Mouse (Mus musculus) liver, postnatal 0 days (tissue): ENCODE data around the gene Setd1b. TPM values are rescaled to one million over a fixed set of nuclear protein-coding genes. Genes with fewer than 3 reads are reported as not detected.

ENCODE experiments used
- ATAC-seq: fragments of 200-750 bp; cut with Nextera tagmentation; 2 replicates; pipeline ENCODE4 v1.8.0; 2017; ENCODE audit warnings: mild to moderate bottlenecking, moderate library complexity
- DNase-seq: peaks from one replicate; pipeline ENCODE4 v3.0.0-alpha.2; 2016
- H3K27ac ChIP-seq: fragments of 300-500 bp; sonication (generic); 2 replicates; pipeline ENCODE4 v1.5.1; 2014; ENCODE audit warnings: antibody characterized with exemption, moderate library complexity, mild to moderate bottlenecking, low read depth
- H3K27me3 ChIP-seq: fragments of 300-500 bp; sonication (generic); 2 replicates; pipeline ENCODE4 v1.6.1; 2014; ENCODE audit warnings: low read length, control low read depth, mixed read lengths; ENCODE audit not compliant: insufficient read depth
- H3K36me3 ChIP-seq: fragments of 300-500 bp; sonication (generic); replicated peaks from 2 replicates; pipeline ENCODE4 v1.6.1; 2014; ENCODE audit warnings: mild to moderate bottlenecking, control low read depth, low read length, moderate library complexity, mixed read lengths; ENCODE audit not compliant: insufficient read depth
- H3K4me1 ChIP-seq: fragments of 300-500 bp; sonication (generic); 2 replicates; pipeline ENCODE4 v1.6.1; 2014; ENCODE audit warnings: antibody characterized with exemption, mild to moderate bottlenecking, control low read depth; ENCODE audit not compliant: insufficient read depth
- H3K4me2 ChIP-seq: fragments of 300-500 bp; sonication (generic); 2 replicates; pipeline ENCODE4 v1.6.1; 2014; ENCODE audit warnings: low read depth, mild to moderate bottlenecking, low read length, moderate library complexity, mixed read lengths
- H3K4me3 ChIP-seq: fragments of 300-500 bp; sonication (generic); 2 replicates; pipeline ENCODE4 v1.5.1; 2014; ENCODE audit warnings: low read depth, low read length
- H3K9ac ChIP-seq: fragments of 300-500 bp; sonication (generic); replicated peaks from 2 replicates; pipeline ENCODE4 v1.6.1; 2014; ENCODE audit warnings: mild to moderate bottlenecking, moderate library complexity
- H3K9me3 ChIP-seq: fragments of 300-500 bp; sonication (generic); 2 replicates; pipeline ENCODE4 v1.6.1; 2016; ENCODE audit warnings: mild to moderate bottlenecking, control low read depth, low read length, mixed read lengths
- CTCF ChIP-seq: sonication (generic); IDR thresholded peaks from 2 replicates; pipeline ENCODE4 v1.5.1; 2016; ENCODE audit warnings: antibody characterized with exemption, low read depth
- EP300 ChIP-seq: IDR thresholded peaks from 2 replicates; pipeline ENCODE4 v1.6.1; 2016; ENCODE audit warnings: antibody characterized with exemption, low read depth, mild to moderate bottlenecking
- WGBS: fragments of 180-500 bp; shearing (Covaris S2); extraction: QIAGEN DNeasy Blood & Tissue Kit; methylation state at CpG from one replicate; pipeline ENCODE4 v1.1.7; 2014; ENCODE audit not compliant: insufficient replicate concordance; 5-methylcytosine and 5-hydroxymethylcytosine counted together
- polyA plus RNA-seq: library from polyadenylated mRNA; unstranded; fragments of >200 nt; fragmentation: Nextera tagmentation; extraction: Ambion mirVana; gene quantifications from 2 replicates; pipeline ENCODE4 v1.2.1, GENCODE M21; 2015

Gene Setd1b
- polyA plus RNA-seq, 1 experiment from 2014 or later, result 3.6 TPM

DNA sequence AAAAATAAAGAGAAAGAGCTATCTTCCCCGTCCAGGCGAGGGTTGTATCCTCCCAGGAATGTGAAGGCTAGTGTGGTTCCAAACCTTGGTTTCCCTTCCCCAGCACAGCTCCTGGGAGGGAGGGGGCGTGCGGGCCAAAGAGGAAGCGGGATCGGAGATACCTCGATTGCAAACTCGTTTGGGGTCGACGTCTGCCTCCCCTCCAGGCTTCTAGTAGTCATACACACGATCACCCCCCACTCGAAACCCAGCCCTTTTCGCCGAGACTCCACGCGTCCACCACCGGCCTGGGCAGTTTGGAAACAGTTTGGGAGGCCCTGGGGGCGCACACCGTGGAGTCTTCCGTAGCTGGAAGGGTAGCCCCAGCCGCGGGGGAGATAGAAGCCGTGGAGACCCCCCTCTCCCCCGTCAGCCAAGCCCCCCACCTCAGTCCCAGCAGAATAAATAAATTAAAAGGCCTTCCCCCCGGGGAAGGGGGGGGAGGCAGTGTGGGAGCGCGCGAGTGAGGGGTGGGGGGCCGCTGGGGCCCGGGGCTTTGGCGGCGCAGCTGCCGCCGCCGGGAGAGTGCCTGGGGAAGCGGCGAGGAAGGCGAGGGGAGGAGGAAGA is 335 bp upstream of the Setd1b start:
- ATAC-seq (peak; percentile 10; the same call in 1 of the 2 replicates), DNase-seq (peak; percentile 65)
- Histone ChIP-seq H3K4me3 (peak overlapping the region; percentile 94), H3K4me1 (peaks cover 51% of the 10 kb centered on the region), H3K9me3 (no peaks in the 10 kb centered on the region), H3K36me3 (peaks cover 22% of the 10 kb centered on the region), H3K27me3 (no peaks in the 10 kb centered on the region), H3K9ac (peak overlapping the region; percentile 99), H3K4me2 (peak overlapping the region; percentile 88), H3K27ac (peak overlapping the region; percentile 100)
- TF ChIP-seq CTCF (no peak), EP300 (no peak)
- 2% methylated on average over 33 of the region's 38 CpGs for WGBS

DNA sequence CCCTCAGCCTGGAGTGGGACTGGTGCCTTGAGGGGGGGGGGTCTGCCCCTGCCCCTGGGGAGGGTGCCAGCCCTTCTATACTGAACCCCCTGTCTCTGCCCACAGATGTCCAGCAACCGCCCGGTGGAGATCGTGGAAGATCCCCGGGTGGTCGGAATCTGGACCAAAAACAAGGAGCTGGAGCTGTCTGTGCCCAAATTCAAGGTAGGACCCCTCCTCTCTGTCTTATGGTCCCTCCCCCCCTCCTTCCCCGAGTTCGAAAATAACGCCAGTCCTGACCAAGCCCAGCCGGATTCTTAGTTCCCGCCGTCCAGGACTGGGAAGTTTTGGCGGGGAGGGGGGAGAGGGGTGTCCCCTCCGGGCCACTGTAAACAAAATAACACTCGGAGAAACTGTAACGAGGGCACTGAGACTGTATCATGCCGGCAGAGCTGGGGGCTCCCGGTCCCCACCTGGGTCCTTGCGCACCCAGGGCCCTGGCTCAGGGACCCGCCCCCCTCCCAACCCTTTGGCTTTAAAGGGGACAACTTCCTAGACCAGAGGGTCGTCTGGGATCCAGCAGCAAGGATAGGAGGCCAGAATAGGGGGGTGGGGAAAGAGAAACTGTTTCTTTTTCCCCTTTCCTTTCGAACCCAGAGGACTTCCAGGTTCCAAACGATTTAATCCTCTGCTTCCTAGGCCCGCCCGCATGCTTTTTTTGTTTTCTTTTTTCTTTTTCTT is 1.4 kb downstream of the Setd1b start:
- peak overlapping the region; percentile 100 for H3K27ac ChIP-seq
- no peaks in the 10 kb centered on the region for H3K27me3 ChIP-seq
- DNase-seq, result peak; percentile 34
- peak overlapping the region; percentile 88 for H3K4me2 ChIP-seq
- H3K9ac ChIP-seq, result peak overlapping the region; percentile 99
- ATAC-seq, result no peak
- no peaks in the 10 kb centered on the region for H3K9me3 ChIP-seq
- peaks cover 36% of the 10 kb centered on the region for H3K4me1 ChIP-seq
- H3K36me3 ChIP-seq, result peaks cover 40% of the 10 kb centered on the region
- H3K4me3 ChIP-seq, result peak overlapping the region; percentile 94
- TF ChIP-seq EP300, result no peak
- no peak for TF ChIP-seq CTCF
- under 1% methylated on average over 24 of the region's 24 CpGs for WGBS

DNA sequence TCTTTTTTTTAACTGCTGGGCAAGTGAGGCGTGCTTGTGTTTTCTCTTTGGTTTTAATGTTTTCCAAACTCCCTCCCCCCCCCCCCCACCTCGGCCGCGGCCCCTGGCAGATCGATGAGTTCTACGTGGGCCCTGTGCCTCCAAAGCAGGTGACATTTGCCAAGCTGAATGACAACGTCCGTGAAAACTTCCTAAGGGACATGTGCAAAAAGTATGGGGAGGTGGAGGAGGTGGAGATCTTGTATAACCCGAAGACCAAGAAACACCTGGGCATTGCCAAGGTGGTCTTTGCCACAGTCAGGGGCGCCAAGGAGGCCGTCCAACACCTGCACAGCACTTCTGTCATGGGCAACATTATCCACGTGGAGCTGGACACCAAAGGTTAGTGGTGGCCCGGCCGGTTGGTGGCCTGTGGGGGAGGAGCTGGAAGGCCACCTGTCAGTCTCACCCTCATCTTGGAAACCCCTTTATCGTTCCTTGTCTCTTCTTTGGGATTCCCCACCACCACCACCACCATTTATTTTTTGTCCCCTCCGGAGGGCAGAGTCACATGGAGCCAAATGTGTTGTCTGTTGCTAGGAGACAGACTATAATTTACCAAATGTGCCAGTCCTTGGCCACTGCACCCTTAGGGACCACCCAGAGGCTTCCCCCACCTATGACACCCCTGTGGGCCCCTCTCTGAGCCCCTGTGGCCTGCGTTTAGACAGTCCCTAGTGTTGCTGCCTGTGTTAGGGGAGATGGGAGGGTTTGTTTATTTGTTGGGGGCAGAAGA is 2.2 kb downstream of the Setd1b start:
- H3K4me2 ChIP-seq, result peak overlapping the region; percentile 88
- DNase-seq (peak; percentile 53), ATAC-seq (no peak)
- H3K4me3 ChIP-seq, result peak overlapping the region; percentile 94
- H3K27ac ChIP-seq, result peak overlapping the region; percentile 100
- peaks cover 39% of the 10 kb centered on the region for H3K4me1 ChIP-seq
- H3K36me3 ChIP-seq, result peaks cover 47% of the 10 kb centered on the region
- no peaks in the 10 kb centered on the region for H3K9me3 ChIP-seq
- 10% methylated on average over 17 of the region's 17 CpGs for WGBS
- no peak for TF ChIP-seq CTCF
- no peak for TF ChIP-seq EP300
- peak overlapping the region; percentile 99 for H3K9ac ChIP-seq
- H3K27me3 ChIP-seq, result no peaks in the 10 kb centered on the region

DNA sequence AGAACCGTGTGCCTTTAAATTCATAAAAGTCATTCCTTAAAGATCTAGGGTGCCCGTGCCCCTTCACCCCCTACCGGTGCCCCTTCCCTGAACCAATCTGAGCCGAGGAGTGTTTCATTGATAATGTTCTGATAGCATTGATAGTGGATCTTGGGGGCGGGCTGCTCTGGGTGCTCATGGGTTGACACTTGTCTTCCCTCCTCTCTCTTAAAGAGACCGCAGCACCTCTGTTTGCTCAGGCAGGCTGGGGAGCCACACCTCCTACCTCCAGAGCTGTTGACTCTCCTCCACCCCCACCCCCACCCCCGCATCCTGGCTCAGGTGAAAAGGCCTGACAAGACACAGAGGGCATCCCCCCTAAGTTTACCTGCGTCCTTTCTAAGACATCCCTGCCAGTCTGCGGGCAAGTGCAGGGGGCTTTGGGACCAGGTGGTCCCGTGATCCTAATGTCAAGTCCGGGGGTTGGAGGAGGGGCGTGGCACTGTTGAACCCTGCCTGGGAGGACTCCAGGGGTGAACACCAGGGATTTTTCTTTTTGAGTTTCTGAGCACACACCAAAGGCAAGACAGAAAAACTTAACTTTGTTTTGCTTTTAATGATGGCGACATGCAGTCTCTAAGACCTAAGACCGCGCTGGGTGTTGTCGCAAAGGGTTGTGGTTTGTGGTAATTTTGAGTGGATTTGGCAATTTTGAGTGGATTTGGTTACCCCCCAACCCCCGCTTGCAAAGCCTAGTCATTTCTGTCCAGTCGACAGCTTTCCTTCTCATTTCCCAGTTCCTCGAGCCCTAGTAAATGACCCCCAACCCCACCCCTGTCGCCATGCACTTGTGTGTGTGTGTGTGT is 3.0 kb downstream of the Setd1b start:
- DNase-seq (peak; percentile 46), ATAC-seq (no peak)
- Histone ChIP-seq H3K9ac (peak overlapping the region; percentile 99), H3K4me1 (peaks cover 44% of the 10 kb centered on the region), H3K27me3 (no peaks in the 10 kb centered on the region), H3K27ac (peak overlapping the region; percentile 100), H3K4me2 (peak overlapping the region; percentile 88), H3K4me3 (peak overlapping the region; percentile 94), H3K9me3 (no peaks in the 10 kb centered on the region), H3K36me3 (peaks cover 50% of the 10 kb centered on the region)
- TF ChIP-seq EP300 (0 out of 2 replicates have a peak, but pooled peaks have one; percentile 9), CTCF (no peak)
- 40% methylated on average over 20 of the region's 20 CpGs for WGBS

DNA sequence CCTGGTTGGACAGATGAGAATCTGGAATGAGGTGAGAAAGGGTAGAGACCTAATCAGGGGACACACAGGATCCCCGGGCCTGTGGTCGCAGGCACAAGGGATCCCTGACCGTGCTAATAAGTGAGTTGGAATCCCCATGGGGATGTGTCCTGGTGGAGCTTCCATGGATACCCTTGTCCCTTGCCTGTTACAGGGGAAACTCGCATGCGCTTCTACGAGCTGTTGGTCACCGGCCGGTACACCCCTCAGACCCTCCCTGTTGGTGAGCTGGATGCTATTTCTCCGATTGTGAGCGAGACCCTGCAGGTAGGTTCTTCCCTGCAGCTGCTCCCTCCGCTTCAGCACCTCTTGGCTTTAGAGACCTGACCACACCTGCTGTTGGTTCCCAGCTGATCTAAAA is 4.4 kb downstream of the Setd1b start:
- Histone ChIP-seq H3K4me3 (no peak overlapping the region), H3K27ac (0 out of 2 replicates have a peak overlapping the region, but pooled peaks have one; percentile 69), H3K9me3 (no peaks in the 10 kb centered on the region), H3K9ac (no peak overlapping the region), H3K27me3 (no peaks in the 10 kb centered on the region), H3K36me3 (peaks cover 51% of the 10 kb centered on the region), H3K4me2 (peak overlapping the region; percentile 88), H3K4me1 (peaks cover 56% of the 10 kb centered on the region)
- DNase-seq (no peak), ATAC-seq (no peak)
- TF ChIP-seq CTCF, result no peak
- TF ChIP-seq EP300, result no peak
- WGBS, result 93% methylated on average over 11 of the region's 11 CpGs
